Mouse (Mus musculus) cortical plate, adult 2 months (tissue): ENCODE data around the gene Fcrlb. TPM values are rescaled to one million over a fixed set of nuclear protein-coding genes. Genes with fewer than 3 reads are reported as not detected.

Source experiments
- H3K27ac ChIP-seq: fragments of 200-500 bp; 2 replicates; pipeline ENCODE4 v1.5.1; 2012; ENCODE audit warnings: low read length, control low read depth, inconsistent platforms; ENCODE audit not compliant: insufficient read depth
- H3K4me1 ChIP-seq: fragments of 200-500 bp; 2 replicates; pipeline ENCODE4 v1.6.1; 2011; ENCODE audit warnings: low read length; ENCODE audit not compliant: control insufficient read depth, insufficient read depth
- H3K4me3 ChIP-seq: fragments of 200-500 bp; 2 replicates; pipeline ENCODE4 v1.5.1; 2011; ENCODE audit warnings: mild to moderate bottlenecking, low read length, control low read depth; ENCODE audit not compliant: insufficient read depth
- CTCF ChIP-seq: fragments of 200-500 bp; IDR thresholded peaks from 2 replicates; pipeline ENCODE4 v1.5.1; 2011; ENCODE audit warnings: mild to moderate bottlenecking, control low read depth, low read length; ENCODE audit not compliant: insufficient read depth; ENCODE audit errors: extremely low read depth
- POLR2A ChIP-seq: fragments of 200-500 bp; IDR thresholded peaks from 2 replicates; pipeline ENCODE4 v1.6.1; 2011; ENCODE audit warnings: mild to moderate bottlenecking, low read length, control low read depth; ENCODE audit not compliant: insufficient read depth; ENCODE audit errors: extremely low read depth
- polyA plus RNA-seq: library from polyadenylated mRNA; depleted of rRNA; stranded (reverse); fragments of >200 nt; gene quantifications from 2 replicates; pipeline ENCODE4 v1.2.3, GENCODE M21; 2012

The Fcrlb gene
- polyA plus RNA-seq, 1 experiment = 1.0 TPM

DNA sequence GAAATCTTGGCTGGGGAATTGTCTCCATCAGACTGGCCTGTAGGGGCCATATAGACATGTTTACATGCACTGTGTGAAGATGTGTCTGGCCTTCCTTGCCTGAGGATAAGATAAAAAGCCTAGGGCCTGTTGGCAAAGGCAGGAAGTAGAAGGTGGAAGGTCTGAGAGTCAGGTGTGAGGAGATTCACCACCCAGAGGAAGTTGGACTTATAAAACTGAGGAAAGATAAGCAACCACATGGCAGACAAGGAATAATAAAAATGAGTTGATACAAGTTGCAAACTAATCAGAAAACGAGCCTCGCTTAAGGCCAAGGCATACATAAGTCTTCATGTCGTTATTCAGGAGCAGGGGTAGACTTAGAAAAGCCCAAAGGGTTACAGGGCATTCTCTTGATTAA is 37.1 kb downstream of the Fcrlb start:
- H3K4me1 ChIP-seq = peaks cover 1% of the 10 kb centered on the region; the same call in 1 of the 2 replicates
- H3K27ac ChIP-seq = no peak overlapping the region
- H3K4me3 ChIP-seq = no peak overlapping the region
- TF ChIP-seq CTCF (no peak), POLR2A (no peak)

DNA sequence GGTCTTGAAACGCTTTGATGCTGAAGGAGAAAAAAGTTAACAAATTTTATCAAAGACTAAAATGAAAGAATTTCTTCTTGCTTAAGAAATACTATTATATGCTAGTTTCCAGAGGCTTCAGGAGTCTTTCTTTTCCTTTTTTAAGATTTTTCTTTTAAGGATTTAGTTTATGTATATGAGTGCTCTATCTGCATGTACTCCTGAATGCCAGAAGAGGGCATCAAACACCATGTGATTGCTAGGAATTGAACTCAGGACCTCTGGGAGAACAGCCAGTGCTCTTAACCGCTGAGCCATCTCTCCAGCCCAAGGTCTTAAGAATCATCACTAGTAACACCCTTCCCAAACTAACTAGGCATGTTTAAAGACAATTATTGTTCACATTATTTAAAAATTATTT is 40.8 kb downstream of the Fcrlb start:
- Histone ChIP-seq H3K4me3 (no peak overlapping the region), H3K27ac (no peak overlapping the region), H3K4me1 (peaks cover 1% of the 10 kb centered on the region; the same call in 1 of the 2 replicates)
- TF ChIP-seq CTCF (no peak), POLR2A (no peak)

DNA sequence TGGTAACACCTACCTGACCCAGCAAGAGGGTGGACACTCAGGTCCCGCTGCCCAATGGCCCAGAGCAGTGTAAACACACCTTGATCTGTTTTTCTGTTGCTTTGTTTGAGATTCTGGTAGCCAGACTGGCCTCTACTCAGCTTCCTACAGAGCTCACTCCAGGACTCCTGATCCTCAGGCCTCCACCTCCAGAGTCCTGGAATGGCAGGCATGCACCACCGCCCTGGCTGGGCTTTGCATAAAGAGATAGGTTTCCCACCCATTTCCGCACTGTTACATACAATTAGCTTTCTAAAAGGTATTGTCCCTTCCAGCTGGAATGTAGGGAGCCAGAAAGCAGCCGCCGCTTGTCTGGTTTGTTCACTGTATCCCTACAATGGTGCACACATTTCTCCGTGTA is 41.3 kb downstream of the Fcrlb start:
- no peak overlapping the region for H3K27ac ChIP-seq

GRCm38 (mm10) chr1:170868905-170869283 is 43.8 kb downstream of the Fcrlb start:
- H3K27ac ChIP-seq = no peak overlapping the region
- TF ChIP-seq POLR2A (no peak), CTCF (no peak)
- peak overlapping the region; percentile 80 for H3K4me3 ChIP-seq
- H3K4me1 ChIP-seq = peaks cover 1% of the 10 kb centered on the region; the same call in 1 of the 2 replicates

More for the DNA sequence above, 41.3 kb downstream of the Fcrlb start:
- Histone ChIP-seq H3K4me3 (no peak overlapping the region), H3K4me1 (peaks cover 1% of the 10 kb centered on the region; the same call in 1 of the 2 replicates)
- no peak for TF ChIP-seq CTCF
- TF ChIP-seq POLR2A = no peak

DNA sequence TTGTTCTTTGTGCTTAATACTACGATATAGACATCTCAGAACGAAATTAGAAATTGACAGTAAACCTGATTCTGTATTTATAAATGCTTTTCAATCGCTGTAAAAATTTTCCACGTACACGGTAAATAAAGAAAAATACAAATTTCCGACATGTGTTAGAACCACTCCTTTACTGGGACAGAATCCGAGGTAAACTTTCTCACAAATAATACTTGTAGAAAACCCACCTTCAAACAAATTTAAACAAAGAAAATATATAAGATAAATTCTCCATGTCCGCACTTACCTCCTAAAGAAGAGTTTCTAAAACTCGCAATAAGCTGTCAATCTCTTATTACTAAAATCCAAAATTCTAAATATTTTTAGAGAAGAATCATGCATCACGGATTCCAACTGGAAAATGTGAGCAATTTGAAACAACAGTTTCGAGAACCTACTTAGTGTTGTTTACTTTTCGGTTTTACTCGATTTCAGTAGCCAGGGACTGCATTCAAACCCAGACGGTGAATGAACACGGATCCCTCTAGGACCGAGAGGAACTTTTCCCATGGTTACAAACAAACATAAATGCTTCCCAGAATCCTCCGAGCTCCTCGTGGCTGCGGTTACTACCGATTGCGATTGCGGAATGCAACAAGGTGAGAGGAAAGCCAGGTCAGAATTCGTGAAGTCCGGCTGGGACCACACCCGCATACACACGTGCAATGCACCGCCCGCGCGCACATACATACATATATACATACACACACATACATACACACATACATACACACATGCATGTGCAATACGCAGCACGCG is 44.4 kb downstream of the Fcrlb start:
- no peaks in the 10 kb centered on the region for H3K4me1 ChIP-seq
- no peak overlapping the region for H3K27ac ChIP-seq
- peak overlapping the region; percentile 89 for H3K4me3 ChIP-seq
- TF ChIP-seq CTCF (no peak), POLR2A (no peak)

- peak within 1 kb of the TSS; percentile 32 for H3K27ac ChIP-seq
- TF ChIP-seq CTCF = no peak
- peak; percentile 52; the same call in 1 of the 2 replicates for TF ChIP-seq POLR2A
- no peaks in the 10 kb centered on the region; the same call in 1 of the 2 replicates for H3K4me1 ChIP-seq
- peak within 1 kb of the TSS; percentile 89 for H3K4me3 ChIP-seq
These were observed 45.0 kb downstream of the Fcrlb start, which contains the start of gene Atf6 for GRCm38 (mm10) chr1:170867691-170868105. Atf6 (minus strand) TSS chr1:170867771.

GRCm38 (mm10) chr1:170866992-170867690 is 45.6 kb downstream of the Fcrlb start:
- Histone ChIP-seq H3K27ac (peak overlapping the region; percentile 32), H3K4me1 (no peaks in the 10 kb centered on the region; the same call in 1 of the 2 replicates), H3K4me3 (peak overlapping the region; percentile 89)
- TF ChIP-seq POLR2A = no peak

DNA sequence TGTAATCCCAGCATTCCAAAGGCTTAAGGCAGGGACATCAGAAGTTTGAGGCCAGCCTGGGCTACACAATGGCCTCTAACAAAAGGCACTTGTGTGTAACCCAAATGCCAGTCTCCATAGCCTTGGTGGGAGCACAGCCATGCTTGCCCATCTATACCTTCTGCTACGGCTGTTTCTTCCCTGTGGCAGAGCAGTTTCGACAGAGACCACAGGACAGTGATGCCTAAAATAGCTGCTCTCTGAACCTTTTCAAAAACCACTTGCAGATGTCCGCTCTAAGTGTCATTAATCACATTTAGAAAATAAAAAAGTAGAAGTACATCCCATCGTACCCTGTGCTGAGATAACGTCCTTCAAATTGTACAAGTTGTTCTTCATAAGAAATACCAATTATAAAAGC is 47.3 kb downstream of the Fcrlb start:
- H3K27ac ChIP-seq = no peak overlapping the region
- TF ChIP-seq CTCF (no peak), POLR2A (no peak)
- H3K4me1 ChIP-seq = no peaks in the 10 kb centered on the region; the same call in 1 of the 2 replicates
- no peak overlapping the region for H3K4me3 ChIP-seq

GRCm38 (mm10) chr1:170864754-170865153 is 48.0 kb downstream of the Fcrlb start:
- Histone ChIP-seq H3K4me3 (no peak overlapping the region), H3K27ac (no peak overlapping the region), H3K4me1 (no peaks in the 10 kb centered on the region; the same call in 1 of the 2 replicates)
- no peak for TF ChIP-seq POLR2A
- no peak for TF ChIP-seq CTCF

DNA sequence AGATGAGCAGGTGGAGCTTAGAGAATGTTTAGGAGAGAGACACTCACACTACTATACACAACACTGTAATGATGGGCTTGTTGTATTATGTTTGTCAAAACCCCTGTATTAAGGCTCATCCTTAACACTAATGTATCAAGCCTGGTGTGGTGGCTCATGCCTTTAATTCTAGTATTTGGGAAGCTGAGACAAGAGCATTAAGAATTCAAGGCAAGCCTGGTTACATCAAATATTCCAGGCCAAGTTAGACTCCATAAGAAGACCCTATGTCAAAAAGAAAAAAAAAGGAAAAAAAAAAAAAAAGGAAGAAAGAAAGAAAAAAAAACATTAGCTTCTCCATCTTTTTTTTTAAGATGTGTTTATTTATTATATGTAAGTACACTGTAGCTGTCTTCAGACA is 48.5 kb downstream of the Fcrlb start:
- no peak for TF ChIP-seq POLR2A
- no peak for TF ChIP-seq CTCF
- Histone ChIP-seq H3K27ac (no peak overlapping the region), H3K4me1 (no peaks in the 10 kb centered on the region; the same call in 1 of the 2 replicates), H3K4me3 (no peak overlapping the region)
